Mouse (Mus musculus) cortical plate, adult 2 months (tissue): ENCODE measurements around the gene Fam92a.
A peak's percentile ranks its signal among the peaks of the same experiment; 100 is the strongest.
"Not testable (repeated sequence)": the region's sequence is repeated elsewhere in the genome, so short reads cannot be mapped to it uniquely, and the experiment has no call there.

ENCODE experiments used
- CTCF ChIP-seq: fragments of 200-500 bp; IDR thresholded peaks from 2 replicates; pipeline ENCODE4 v1.5.1; 2011; ENCODE audit warnings: mild to moderate bottlenecking, control low read depth, low read length; ENCODE audit not compliant: insufficient read depth; ENCODE audit errors: extremely low read depth
- POLR2A ChIP-seq: fragments of 200-500 bp; IDR thresholded peaks from 2 replicates; pipeline ENCODE4 v1.6.1; 2011; ENCODE audit warnings: mild to moderate bottlenecking, low read length, control low read depth; ENCODE audit not compliant: insufficient read depth; ENCODE audit errors: extremely low read depth

DNA sequence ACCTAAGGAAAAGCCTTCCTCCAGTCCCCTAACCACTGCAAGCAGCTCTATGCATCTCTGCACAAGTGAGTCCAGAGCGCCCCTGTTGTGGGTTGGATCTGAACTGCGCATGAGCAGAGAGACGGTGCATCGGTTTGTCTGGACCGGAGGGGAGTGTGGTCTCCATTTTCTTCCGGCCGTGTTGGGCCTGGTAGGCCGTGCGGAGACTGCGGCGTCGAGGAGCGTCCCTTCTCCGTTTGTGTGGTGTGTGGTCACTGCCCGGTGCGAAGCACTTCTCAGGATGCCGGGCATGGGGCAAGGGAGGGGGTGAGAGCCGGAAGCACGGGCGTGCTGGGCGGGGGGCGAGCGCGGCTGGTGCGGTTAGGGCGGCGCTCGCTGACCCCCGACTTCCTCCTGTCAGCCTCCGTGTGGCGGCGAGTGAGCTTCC lies 31.7 kb downstream of the Fam92a start, which contains the start of gene Rbm12b1:
- not testable (repeated sequence) for TF ChIP-seq CTCF
- TF ChIP-seq POLR2A: peak; percentile 91
